Mouse (Mus musculus): ENCODE data around the gene Gm21885. TPM values are rescaled to one million over a fixed set of nuclear protein-coding genes. Genes with fewer than 3 reads are reported as not detected.

The Gm21885 gene
- polyA plus RNA-seq, 1 experiment from 2014 or later = not detected

DNA sequence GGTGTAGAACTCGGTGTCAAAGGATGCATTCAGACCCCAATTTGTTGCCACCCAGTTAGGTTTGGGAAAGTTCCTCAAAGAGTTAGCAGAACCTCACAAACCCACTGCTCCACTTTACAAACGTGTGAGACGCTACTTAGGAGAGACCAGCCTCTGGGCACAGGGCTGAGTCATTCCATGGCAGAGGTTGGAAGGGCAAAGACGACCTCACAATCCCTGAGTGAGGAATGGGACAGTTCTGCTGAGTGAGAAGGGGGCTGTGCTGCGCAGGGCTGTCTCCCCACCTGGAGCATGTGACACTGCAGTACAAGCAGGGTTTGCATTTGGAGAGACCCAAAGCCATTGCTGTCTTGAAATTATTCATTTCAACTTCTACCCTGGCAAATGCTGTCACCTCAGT is 618 bp downstream of the Gm21885 start:
- Histone ChIP-seq H3K36me3 (ENCODE audit: inconsistent target) (peaks cover 12% of the 10 kb centered on the region), H3K4me3 (ENCODE audit: inconsistent target) (no peak overlapping the region), H3K79me2 (ENCODE audit: inconsistent target) (no peaks in the 10 kb centered on the region), H3K27ac (no peak overlapping the region)
- 84% methylated on average over 3 of the region's 5 CpGs for WGBS (ENCODE audit: missing documents)

DNA sequence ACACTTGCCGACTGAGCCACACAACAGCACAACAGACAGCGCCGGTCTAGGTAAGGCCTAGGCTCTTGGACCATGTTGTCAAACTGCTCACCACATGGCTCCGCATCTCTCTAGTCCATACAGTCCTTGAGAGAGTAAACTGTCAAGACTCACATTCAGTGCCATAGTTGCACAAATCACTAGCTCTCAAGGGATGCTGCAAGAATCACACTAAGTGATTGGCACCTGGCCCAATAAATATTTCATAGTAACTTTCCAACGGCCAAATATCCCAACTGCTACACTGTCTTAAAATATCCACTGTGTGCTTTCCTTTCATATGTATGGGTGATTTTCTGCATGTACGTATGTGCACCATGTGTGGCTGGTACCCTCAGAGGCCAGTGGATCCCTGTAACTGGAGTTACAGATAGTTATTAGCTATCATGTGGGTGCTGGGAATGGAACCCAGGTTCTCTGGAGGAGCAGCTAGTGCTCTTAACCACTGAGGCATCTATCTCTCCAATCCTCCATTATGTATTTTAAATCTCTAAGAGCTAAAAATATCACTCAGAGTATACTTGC is 1.9 kb downstream of the Gm21885 start:
- Histone ChIP-seq H3K79me2 (ENCODE audit: inconsistent target) (no peaks in the 10 kb centered on the region), H3K4me3 (ENCODE audit: inconsistent target) (no peak overlapping the region), H3K27ac (no peak overlapping the region), H3K36me3 (ENCODE audit: inconsistent target) (peaks cover 25% of the 10 kb centered on the region)
- WGBS (ENCODE audit: missing documents) = 99% methylated on average over 6 of the region's 6 CpGs

DNA sequence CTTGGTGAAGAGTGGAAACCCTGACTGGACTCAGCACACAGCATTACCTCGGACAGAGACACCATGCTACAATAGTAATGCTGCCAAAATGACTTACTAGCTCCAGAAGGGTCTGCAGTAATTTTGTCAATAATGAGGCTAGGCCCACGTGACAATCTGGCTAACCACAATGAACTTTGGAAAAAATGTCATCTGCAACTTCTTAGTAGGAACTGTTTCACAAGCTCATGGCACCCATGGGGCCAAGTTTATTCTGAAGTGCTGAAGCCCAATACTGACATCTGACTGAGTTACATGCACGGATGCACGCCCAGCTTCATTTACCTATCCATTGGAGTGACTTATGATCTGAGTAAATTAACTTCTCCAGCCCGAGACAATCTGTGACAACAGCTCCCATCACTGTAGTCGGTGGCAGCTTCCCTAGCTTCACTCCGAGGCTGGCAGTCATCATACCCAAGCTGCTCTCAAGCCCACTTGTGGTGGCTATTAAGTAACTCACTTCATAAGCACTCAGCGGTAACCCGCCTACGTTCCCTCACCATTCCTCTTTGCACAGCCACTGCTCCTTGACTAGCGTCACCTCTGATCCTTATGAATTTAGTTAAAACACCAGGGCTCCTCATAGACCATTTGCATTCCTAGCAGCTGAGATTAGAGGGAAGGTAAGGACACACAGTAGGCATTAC is 4.4 kb downstream of the Gm21885 start:
- Histone ChIP-seq H3K79me2 (ENCODE audit: inconsistent target) (no peaks in the 10 kb centered on the region), H3K36me3 (ENCODE audit: inconsistent target) (peaks cover 49% of the 10 kb centered on the region), H3K4me3 (ENCODE audit: inconsistent target) (no peak overlapping the region), H3K27ac (no peak overlapping the region)
- 91% methylated on average over 11 of the region's 11 CpGs for WGBS (ENCODE audit: missing documents)

DNA sequence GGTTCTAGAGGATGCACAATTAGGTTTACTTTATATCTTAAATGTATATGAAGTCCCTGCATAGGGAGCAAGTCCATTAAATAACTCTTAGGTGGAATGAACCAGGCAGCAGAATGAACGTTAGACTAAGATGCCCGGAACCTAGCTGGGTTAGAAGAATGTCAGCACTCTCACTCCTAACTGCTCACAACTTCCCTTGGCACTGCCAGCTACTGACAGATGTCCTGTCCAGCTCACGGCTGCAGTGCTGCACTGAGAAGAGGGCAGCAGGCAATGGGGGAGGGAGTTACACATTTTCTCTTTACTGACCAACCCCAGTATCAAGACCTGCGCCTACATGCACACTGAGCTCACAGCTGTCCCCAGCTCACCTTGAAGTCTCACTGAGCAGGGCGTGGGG is 5.4 kb downstream of the Gm21885 start:
- Histone ChIP-seq H3K36me3 (ENCODE audit: inconsistent target) (peaks cover 59% of the 10 kb centered on the region), H3K27ac (no peak overlapping the region), H3K4me3 (ENCODE audit: inconsistent target) (no peak overlapping the region), H3K79me2 (ENCODE audit: inconsistent target) (no peaks in the 10 kb centered on the region; the same call in 1 of the 2 replicates)
- 95% methylated on average over 5 of the region's 5 CpGs for WGBS (ENCODE audit: missing documents)

DNA sequence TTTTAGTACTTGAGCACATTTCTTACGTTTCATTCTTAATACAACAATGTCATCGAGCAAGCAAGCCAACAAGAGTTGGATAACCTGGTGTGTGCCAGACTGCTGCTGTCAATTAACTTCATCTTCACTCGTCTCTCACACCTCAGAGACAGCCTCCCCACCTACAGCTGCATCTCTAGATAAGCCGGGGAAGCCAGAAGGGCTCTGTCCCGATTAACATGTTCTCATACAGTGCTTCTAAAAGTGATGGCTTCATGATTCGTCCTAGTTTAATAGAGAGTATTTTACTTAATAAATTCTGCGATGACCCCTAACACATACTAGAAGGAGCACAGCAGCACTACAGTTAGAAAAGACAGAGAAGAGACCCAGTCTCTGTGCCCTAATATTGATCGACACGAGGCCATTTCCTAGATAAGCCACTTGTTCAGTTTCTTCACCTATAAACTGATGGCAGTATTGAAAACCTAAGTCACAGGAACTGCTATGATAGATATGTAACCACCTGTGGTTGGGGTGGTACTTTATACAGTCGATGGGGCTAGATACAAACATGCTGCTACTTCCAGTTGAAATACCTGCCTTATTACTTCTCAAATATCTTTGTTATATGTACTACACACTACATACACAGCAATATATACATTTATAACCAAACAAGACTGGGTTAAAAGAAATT is 8.5 kb downstream of the Gm21885 start:
- Histone ChIP-seq H3K79me2 (ENCODE audit: inconsistent target) (peaks cover 6% of the 10 kb centered on the region; the same call in 1 of the 2 replicates), H3K36me3 (ENCODE audit: inconsistent target) (peaks cover 88% of the 10 kb centered on the region), H3K4me3 (ENCODE audit: inconsistent target) (no peak overlapping the region), H3K27ac (no peak overlapping the region)
- 94% methylated on average over 10 of the region's 10 CpGs for WGBS (ENCODE audit: missing documents)

DNA sequence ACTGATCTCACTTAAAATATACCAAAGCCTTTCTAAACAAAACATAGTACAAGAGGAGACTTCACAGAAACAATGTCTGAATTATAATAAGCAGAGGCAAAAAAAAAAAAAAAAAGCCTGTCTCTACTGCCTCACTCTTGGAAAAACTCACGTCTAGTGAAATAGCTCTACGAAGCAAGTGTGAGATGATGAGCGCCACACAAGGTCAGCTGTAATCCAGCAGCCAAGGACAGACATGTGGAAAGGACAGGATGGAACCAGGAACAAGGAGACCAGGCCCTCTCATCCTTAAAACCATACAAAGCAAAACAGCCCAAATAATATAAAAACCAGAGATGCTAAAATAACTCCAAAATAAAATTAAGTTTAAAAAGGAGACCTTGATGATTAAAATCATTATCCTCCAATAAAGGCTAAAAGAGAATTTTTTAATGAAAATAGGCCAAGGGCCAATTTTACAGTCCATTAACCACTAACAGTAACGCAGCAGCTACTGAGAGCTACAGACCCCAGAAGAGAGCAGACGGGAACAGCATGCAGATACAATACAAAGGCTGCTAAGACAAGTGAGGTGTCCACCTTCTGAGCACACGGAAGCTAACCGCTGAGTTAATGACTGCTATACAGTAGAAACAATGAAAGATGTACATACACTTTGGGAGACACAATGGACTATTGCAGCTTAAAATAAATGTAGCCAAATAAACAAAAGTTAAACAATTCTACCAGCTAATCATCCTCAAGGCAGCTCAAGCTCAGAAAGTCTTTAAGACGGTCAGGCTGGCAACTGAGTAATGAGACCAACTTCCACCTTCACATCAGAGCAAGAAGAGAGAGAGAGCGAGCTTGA is 13.5 kb downstream of the Gm21885 start:
- WGBS (ENCODE audit: missing documents) = 91% methylated on average over 9 of the region's 9 CpGs
- no peak overlapping the region for H3K27ac ChIP-seq
- peaks cover 34% of the 10 kb centered on the region; the same call in 1 of the 2 replicates for H3K79me2 ChIP-seq (ENCODE audit: inconsistent target)
- H3K4me3 ChIP-seq (ENCODE audit: inconsistent target) = no peak overlapping the region
- H3K36me3 ChIP-seq (ENCODE audit: inconsistent target) = peaks cover 96% of the 10 kb centered on the region

DNA sequence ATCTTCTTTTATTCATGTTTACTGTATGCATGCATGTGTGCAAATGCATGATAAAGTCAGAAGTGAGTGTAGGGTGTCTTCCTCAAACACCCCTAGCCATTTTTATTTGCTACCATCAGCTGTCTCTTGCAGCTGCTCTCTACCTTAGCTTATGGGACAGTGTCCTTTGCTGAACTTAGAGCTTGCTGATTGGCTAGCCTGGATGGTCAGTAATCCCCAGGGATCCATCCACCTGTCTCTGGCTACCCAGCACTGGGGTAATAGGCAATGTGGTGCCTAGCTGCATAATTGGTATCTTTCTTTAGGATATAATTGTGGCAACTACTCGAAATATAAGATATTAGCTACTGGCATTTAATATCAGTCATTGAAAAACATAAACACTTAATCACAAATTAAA is 31.1 kb downstream of the Gm21885 start:
- H3K36me3 ChIP-seq (ENCODE audit: inconsistent target) = peaks cover 16% of the 10 kb centered on the region; the same call in 1 of the 2 replicates
- H3K27ac ChIP-seq = no peak overlapping the region
- H3K4me3 ChIP-seq (ENCODE audit: inconsistent target) = no peak overlapping the region
- peaks cover 100% of the 10 kb centered on the region for H3K79me2 ChIP-seq (ENCODE audit: inconsistent target)
- WGBS (ENCODE audit: missing documents) = 86% methylated on average over 1 of the region's 1 CpGs

DNA sequence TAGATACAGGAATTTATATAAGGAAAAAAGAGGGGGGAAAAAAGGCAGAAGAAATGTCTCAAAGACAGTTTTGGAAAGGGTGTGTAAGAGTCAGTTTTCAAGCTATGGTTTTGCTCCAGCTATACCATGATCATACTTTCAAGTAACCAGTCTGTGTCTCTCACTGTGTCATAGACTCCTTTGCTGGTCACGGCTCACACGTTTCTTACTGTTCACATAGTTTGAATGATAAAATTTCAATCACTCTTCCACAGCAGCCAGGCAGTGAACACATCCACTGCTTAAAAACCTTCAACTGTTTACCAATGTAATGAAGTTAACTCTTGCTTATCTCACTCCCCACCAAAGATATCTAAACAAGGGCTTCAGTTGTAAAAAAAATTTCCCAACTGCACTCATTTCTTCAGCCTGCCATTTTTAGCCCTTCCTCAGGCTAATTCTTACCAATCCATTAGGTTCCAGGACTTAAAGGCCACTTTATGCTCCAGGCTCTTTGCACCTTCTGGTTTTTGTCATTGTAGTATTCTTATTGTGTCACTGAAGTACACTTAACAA is 32.5 kb downstream of the Gm21885 start:
- Histone ChIP-seq H3K4me3 (ENCODE audit: inconsistent target) (no peak overlapping the region), H3K27ac (no peak overlapping the region), H3K79me2 (ENCODE audit: inconsistent target) (peaks cover 100% of the 10 kb centered on the region), H3K36me3 (ENCODE audit: inconsistent target) (peaks cover 2% of the 10 kb centered on the region; the same call in 1 of the 2 replicates)
- WGBS (ENCODE audit: missing documents) = 95% methylated on average over 2 of the region's 2 CpGs

DNA sequence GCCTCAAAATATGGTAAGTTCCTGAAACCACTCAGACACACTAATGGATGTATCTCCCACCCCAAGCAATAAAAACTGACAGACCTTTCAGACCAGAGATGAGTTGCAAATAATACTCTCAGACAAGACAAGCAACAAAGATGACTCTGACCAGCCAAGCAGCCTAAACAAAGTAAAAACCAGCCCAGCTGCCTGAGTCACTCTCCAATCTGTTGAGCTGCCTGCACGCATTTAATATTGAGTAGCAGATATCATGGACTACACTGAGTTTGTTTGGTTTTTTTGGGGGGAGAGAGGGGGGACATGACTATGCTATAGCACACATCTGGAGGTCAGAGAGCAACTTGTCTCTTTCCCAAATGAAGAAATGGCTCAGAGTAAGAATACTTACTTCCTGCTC is 33.6 kb downstream of the Gm21885 start:
- 100% methylated on average over 1 of the region's 1 CpGs for WGBS (ENCODE audit: missing documents)
- H3K4me3 ChIP-seq (ENCODE audit: inconsistent target) = no peak overlapping the region
- peaks cover 100% of the 10 kb centered on the region for H3K79me2 ChIP-seq (ENCODE audit: inconsistent target)
- H3K27ac ChIP-seq = 0 out of 2 replicates have a peak overlapping the region, but pooled peaks have one; percentile 7
- H3K36me3 ChIP-seq (ENCODE audit: inconsistent target) = no peaks in the 10 kb centered on the region

DNA sequence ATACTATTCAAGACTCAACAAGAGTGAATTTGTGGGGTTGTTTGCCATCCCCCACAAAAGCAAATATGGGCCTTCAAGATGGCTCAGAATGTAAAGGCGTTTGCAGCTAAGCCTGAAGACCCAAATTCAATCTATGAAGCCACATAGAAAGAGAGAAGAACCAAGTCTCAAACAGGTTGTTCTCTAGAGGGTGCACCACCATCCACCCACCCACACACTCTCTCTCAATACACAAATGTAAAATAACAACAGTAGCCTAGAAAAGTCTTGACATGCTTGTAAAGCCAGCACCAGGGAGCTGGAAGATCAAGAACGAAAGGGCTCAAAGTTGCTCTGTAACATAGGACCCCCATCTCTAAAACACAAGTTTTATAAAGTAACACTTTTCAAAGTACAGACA is 34.9 kb downstream of the Gm21885 start:
- no peaks in the 10 kb centered on the region for H3K36me3 ChIP-seq (ENCODE audit: inconsistent target)

DNA sequence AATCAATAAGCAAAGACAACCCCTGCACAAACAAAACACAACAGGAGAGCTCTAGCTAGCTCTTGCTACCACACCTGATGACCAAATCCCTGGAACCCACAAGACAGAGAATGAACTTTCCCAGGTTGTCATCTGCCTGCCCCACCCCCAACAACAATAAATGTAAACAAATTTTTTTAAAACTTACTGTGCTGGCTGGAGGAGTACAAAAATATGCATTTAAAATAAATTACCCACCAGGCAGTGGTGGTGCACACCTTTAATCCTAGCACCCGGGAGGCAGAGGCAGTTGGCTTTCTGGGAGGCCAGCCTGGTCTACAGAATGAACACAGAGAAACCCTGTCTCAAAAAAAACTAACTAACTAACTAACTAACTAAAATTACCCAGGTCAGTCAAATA is 35.3 kb downstream of the Gm21885 start:
- Histone ChIP-seq H3K36me3 (ENCODE audit: inconsistent target) (no peaks in the 10 kb centered on the region), H3K27ac (peak overlapping the region; percentile 64), H3K79me2 (ENCODE audit: inconsistent target) (peaks cover 93% of the 10 kb centered on the region), H3K4me3 (ENCODE audit: inconsistent target) (peak overlapping the region; percentile 7; the same call in 1 of the 2 replicates)
- 58% methylated on average over 1 of the region's 1 CpGs for WGBS (ENCODE audit: missing documents)

More for the DNA sequence above, 34.9 kb downstream of the Gm21885 start:
- 100% methylated on average over 2 of the region's 2 CpGs for WGBS (ENCODE audit: missing documents)
- Histone ChIP-seq H3K27ac (no peak overlapping the region), H3K4me3 (ENCODE audit: inconsistent target) (no peak overlapping the region), H3K79me2 (ENCODE audit: inconsistent target) (peaks cover 98% of the 10 kb centered on the region)

DNA sequence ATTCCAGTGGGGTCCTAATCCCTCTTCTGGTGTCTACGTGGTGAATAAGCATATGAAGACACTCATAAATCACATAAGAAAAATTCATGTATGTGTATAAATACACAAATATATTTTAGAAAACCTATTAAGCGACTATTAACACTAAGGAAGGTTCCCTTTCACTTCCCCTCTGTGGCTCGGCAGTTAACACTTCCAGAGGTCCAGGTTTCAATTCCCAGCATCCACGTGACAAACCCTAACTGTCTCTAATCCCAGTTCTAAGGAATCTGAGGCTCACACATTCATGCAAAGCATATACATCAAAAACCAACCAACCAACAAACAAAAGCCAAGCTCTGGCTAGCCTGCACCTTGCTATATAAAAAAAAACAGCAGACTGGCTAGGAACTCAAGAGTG is 35.8 kb downstream of the Gm21885 start:
- H3K4me3 ChIP-seq (ENCODE audit: inconsistent target) = peak overlapping the region; percentile 7; the same call in 1 of the 2 replicates
- WGBS (ENCODE audit: missing documents) = 18% methylated on average over 4 of the region's 4 CpGs

DNA sequence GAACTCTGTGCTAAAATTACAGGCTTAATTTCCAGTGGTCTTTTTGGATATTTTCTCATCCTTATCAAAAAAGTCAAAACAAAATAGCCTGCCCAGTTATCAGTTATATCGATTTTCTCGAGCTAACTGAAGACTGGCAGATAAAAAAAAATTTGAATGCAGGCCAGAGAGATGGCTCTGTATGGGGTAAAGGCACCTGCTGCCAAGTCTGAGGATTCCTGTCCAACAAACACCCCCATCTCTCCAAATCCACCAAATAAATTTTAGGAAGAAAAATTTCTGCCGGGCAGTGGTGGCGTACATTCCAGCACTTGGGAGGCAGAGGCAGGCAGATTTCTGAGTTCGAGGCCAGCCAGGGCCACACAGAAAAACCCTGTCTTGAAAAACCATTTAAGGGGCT is 36.4 kb downstream of the Gm21885 start:
- 80% methylated on average over 5 of the region's 5 CpGs for WGBS (ENCODE audit: missing documents)

More for the DNA sequence above, 35.8 kb downstream of the Gm21885 start:
- Histone ChIP-seq H3K79me2 (ENCODE audit: inconsistent target) (peaks cover 88% of the 10 kb centered on the region), H3K36me3 (ENCODE audit: inconsistent target) (no peaks in the 10 kb centered on the region), H3K27ac (peak overlapping the region; percentile 64)

More for the DNA sequence above, 36.4 kb downstream of the Gm21885 start:
- Histone ChIP-seq H3K4me3 (ENCODE audit: inconsistent target) (no peak overlapping the region; the same call in 1 of the 2 replicates), H3K79me2 (ENCODE audit: inconsistent target) (peaks cover 83% of the 10 kb centered on the region), H3K36me3 (ENCODE audit: inconsistent target) (no peaks in the 10 kb centered on the region), H3K27ac (peak overlapping the region; percentile 64)
